Mouse (Mus musculus): Measurements from ENCODE around the gene Prss34.

The Prss34 gene

GRCm38 (mm10) chr17:25318354-25318753 lies 20.2 kb downstream of the Prss34 start, which contains the start of gene Prss29:
Gene Prss29 (plus strand): TSS chr17:25318654.
- no peak for DNase-seq (ENCODE audit: low read depth, low spot score)

GRCm38 (mm10) chr17:25320819-25321218 lies 22.6 kb downstream of the Prss34 start:
- no peak for DNase-seq (ENCODE audit: low read depth, low spot score)

- DNase-seq (ENCODE audit: low read depth, low spot score) = no peak
These were observed 24.7 kb downstream of the Prss34 start for GRCm38 (mm10) chr17:25322930-25323329.

- DNase-seq (ENCODE audit: low read depth, low spot score) = no peak
These were observed 34.1 kb downstream of the Prss34 start for GRCm38 (mm10) chr17:25332321-25332720.

- DNase-seq (ENCODE audit: low read depth, low spot score) = peak; percentile 70
These were observed 35.7 kb downstream of the Prss34 start for GRCm38 (mm10) chr17:25333943-25334342.

GRCm38 (mm10) chr17:25338218-25338617 lies 40.0 kb downstream of the Prss34 start:
- no peak for DNase-seq (ENCODE audit: low read depth, low spot score)

- DNase-seq (ENCODE audit: low read depth, low spot score) = no peak
These were observed 41.8 kb downstream of the Prss34 start for GRCm38 (mm10) chr17:25340003-25340402.

GRCm38 (mm10) chr17:25341490-25341889 lies 43.3 kb downstream of the Prss34 start:
- no peak for DNase-seq (ENCODE audit: low read depth, low spot score)

GRCm38 (mm10) chr17:25345462-25345861 lies 47.3 kb downstream of the Prss34 start, which contains the start of gene Tpsab1:
Gene Tpsab1 (minus strand): TSS chr17:25345562.
- no peak for DNase-seq (ENCODE audit: low read depth, low spot score)

Data from retina, postnatal 7 days (tissue).